Mouse (Mus musculus) layer of hippocampus, adult 6 months (tissue): ENCODE results near the gene Tcf7. TPM values are rescaled to one million over a fixed set of nuclear protein-coding genes. Genes with fewer than 3 reads are reported as not detected.

Experiments
- long read RNA-seq, 2 experiments: library from polyadenylated mRNA; unstranded; transcript quantifications; one replicate each; pipeline ENCODE4 v2.0.0; 2019 to 2020
- polyA plus RNA-seq: library from polyadenylated mRNA; unstranded; fragments of <200 nt; fragmentation: Nextera tagmentation; gene quantifications from 2 replicates; pipeline ENCODE4 v1.2.3, GENCODE M21; 2021

Tcf7 gene
- 0.20 and 0.43 TPM in 2 replicates for polyA plus RNA-seq
- long read RNA-seq, experiment 1, partial matches to known transcripts, result 0 of 1 reads
- long read RNA-seq, experiment 1, other reads (novel, unspliced or antisense), result 1 of 1 reads
- long read RNA-seq, experiment 2, partial matches to known transcripts, result 0 of 3 reads
- long read RNA-seq, experiment 2, other reads (novel, unspliced or antisense), result 3 of 3 reads

DNA sequence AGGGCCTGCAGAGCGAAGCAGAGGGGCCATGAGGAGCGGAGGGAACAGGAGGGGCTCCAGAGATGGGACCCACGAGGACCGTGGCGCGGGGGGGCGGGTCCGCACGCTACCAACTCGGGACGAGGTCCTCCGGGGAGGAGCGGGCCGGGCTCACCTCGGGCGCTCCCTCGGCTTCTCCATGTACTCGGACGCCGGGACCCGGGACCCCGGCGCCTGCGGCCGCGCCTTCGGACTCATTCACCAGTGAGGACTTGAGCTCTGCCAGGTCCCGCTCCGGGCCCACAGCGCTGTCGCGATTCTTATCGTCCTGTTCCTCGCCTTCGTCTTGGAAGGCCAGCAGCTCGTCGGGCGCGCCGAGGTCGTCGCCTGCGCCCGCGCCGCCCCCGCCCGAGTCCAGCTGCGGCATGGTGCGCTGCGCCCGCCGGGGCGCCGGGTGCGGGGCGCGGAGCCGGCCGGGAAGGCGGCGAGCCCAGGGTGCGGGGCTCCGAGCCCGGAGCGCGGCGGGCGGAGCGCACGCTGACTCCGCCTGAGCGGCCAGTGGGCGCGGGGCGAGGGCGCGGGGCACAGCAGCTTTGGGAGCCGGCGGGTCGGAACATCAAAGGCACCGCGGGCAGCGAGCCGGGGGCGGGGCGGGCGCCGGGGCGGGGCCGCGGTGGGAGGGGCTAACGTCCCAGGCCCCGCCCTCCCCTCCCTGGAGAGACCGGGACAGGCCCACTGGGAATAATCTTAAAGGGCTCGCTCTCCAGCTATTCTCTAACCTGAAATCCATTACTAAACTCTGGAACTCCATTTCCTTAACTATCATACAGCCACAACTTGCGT lies at the start of gene Tcf7:
TSS of gene Tcf7 (minus strand) at position 241 of the 822 bp plus-strand sequence.

DNA sequence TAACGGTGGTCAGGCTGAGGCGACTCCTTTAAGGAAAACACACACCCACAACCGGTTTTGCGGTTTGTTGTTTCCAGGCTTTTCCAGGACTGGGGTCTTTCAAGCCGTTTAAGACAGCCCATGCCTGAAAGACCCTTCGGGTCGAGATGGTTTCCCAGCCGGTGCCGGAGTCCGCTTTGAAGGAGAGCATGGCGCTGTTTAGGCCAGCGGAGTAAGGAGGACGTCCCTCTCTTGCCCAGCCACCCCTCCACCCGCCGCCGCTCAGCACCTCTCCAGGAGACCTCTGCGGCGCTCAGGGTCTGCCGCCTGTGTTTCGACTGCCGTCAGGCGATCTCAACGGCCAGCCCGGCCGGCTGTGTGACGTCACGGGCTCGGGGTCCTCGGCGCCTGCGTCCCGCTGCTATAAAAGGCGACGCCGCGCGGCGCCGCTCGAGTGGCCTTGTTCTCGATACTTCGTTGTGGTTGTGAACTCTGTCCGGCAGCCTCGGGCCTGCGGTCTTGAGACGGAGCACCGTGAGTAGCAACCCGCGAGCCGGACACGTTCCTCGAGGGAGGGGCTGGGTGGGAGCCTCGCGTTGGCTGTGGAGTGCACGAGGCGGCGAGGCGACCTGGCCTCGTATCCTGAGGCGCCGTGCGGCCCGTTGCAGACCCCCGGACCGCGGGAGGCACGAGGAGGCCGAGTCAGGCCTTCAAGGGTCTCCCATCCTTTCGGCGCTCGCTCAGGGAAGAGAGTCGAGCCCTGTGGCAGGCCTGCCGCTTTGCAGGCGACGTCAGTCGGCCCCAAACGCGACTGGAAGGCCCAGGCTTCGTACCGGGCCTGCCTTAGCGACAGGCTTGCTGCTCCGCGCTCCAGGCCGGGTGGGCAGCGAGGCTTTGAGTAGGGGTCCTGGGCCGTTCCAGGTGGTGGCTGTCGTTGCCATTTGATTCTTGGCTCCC lies 50.9 kb downstream of the Tcf7 start, which contains the start of gene Skp1a:
TSS of gene Skp1a (plus strand) at position 390 of the 936 bp plus-strand sequence.

DNA sequence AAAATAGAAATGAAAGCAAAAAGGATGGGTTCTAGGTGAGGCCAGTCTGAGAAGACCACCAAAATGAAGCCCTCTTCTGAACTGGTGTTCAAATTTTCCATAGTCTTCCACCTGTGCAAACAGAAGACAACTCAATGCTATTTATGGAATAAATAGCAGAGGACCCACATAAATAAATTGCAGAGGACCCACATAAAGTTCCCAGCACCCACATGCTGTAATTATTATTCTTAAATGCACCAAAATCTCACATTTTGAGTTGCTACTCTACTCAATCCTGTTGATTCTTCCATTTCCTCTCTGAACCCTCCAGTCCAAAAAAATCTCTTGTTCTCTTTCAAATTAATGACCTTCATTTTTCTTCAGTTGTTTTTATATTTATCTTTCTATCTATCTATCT lies 68.9 kb downstream of the Tcf7 start, which contains the start of gene Olfr1371:
TSS of gene Olfr1371 (minus strand) at position 101 of the 400 bp plus-strand sequence.

Other genes with a start within 250 kb of the Tcf7 start
- gene Ppp2ca, start 184.3 kb downstream of the Tcf7 start, polyA plus RNA-seq, result 15.3 and 16.1 TPM in 2 replicates
- not detected in 2 replicates for gene Olfr1373, start 137.5 kb downstream of the Tcf7 start, polyA plus RNA-seq
- not detected in 2 replicates for gene Olfr1371, start 69.0 kb downstream of the Tcf7 start, polyA plus RNA-seq
- 817 and 910 TPM in 2 replicates for gene Skp1a, start 51.0 kb downstream of the Tcf7 start, polyA plus RNA-seq
- gene Vdac1, start 77.8 kb upstream of the Tcf7 start, polyA plus RNA-seq, result 559 and 638 TPM in 2 replicates
- gene 9530068E07Rik, start 113.4 kb upstream of the Tcf7 start, polyA plus RNA-seq, result 87.8 and 92.7 TPM in 2 replicates